Mouse (Mus musculus): ENCODE measurements around the gene Anxa9.

Gene Anxa9

DNA sequence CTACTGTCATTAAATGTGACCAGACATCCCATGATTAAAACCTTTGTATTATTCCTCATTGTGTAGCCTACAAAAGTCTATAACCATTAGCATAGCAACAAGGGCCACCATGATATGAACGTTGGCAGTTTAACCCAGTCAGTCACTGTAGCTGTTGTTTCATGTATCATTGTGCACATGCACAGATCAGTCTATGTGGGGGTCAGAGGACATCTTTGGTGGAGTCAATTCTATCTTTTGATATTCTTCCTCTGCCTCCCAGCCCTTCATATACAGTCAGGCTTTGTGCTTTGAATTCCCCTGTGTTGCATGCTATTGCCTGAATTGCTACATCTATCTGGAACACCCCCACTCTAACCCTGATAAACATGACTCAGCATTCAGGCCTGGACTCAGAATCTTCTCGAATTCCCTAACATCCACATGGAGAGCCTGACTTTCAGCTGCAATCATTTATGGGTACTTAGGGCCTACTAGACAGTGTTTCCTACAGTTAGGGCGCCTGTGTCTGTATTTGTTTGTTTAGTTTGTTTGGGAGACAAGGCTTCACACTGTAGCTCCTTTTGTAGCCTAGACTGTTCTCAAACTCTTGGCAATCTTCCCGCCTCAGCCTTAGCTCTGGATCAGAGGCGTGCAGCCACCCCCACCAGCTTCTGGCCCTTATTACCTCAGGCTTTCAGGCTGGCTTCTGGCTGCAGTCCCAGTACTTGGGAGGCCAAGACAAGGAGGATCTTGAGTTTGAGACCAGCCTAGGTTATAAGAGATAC, 60.3 kb downstream of the Anxa9 start:
- DNase-seq (ENCODE audit: low read depth), result peak; percentile 84

All from fibroblast of lung, adult 2 months (primary cell).